In the genomic region with DNA sequence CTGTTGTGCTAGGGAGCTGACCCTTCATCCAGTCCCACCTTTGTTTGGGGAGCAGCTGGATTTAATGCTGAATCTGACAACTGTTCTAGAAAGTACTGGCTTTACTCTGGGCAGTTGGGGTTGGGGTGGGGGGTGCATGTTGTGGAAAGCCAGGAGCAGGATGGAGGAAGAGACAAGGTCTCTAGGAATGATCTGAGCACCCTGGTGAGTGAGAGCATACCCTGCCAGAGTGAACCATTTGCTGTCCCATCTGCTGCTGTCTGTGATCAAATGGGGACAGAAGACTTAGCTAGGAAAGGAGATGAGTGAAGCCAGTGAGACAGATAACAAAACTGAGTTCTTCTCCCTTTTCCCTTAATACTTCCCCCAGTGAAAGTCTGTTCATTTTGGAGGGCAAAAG, we compare ENCODE assay signal across 30 mouse cellular contexts. TPM values are rescaled to one million over a fixed set of nuclear protein-coding genes. Genes with fewer than 3 reads are reported as not detected.
DNase-seq lines count a peak whose midpoint lies in the region; ATAC-seq and TF ChIP-seq lines count a peak whose summit lies in the region.
"Had no signal": no experiment of that assay in that cellular context is flagged by ENCODE, and none has a peak within 500 bp of the region (broad histone marks: within the 10 kb centered on the region; RNA-seq: fewer than 3 reads in every experiment).

No protein-coding gene starts in this region.

- no peaks in the 10 kb centered on the region for H3K36me3 ChIP-seq in midbrain, postnatal 0 days (ENCODE audit: insufficient read depth, low read length)
- no peaks in the 10 kb centered on the region for H3K36me3 ChIP-seq in midbrain, embryonic 14.5 days (ENCODE audit: control insufficient read depth, insufficient read depth, low read length)
- no peaks in the 10 kb centered on the region for H3K36me3 ChIP-seq in intestine, postnatal 0 days (ENCODE audit: control insufficient read depth, insufficient read depth)
- H3K36me3 ChIP-seq: embryonic facial prominence, embryonic 10.5 days; embryonic facial prominence, embryonic 15.5 days; forebrain, embryonic 12.5 days; heart, embryonic 13.5 days; limb, embryonic 13.5 days; lung, embryonic 15.5 days; neural tube, embryonic 13.5 days had no signal

- no peaks in the 10 kb centered on the region for H3K4me1 ChIP-seq in midbrain, postnatal 0 days (ENCODE audit: insufficient read depth, low read length)
- no peaks in the 10 kb centered on the region for H3K4me1 ChIP-seq in midbrain, embryonic 14.5 days (ENCODE audit: control insufficient read depth, insufficient read depth, low read length)
- H3K4me1 ChIP-seq in intestine, postnatal 0 days (replicated peaks; ENCODE audit: control insufficient read depth, insufficient read depth, low read length) = no peaks in the 10 kb centered on the region
- H3K4me1 ChIP-seq: embryonic facial prominence, embryonic 10.5 days; embryonic facial prominence, embryonic 15.5 days; forebrain, embryonic 12.5 days; limb, embryonic 13.5 days had no signal

- H3K9ac ChIP-seq in midbrain, postnatal 0 days (replicated peaks; ENCODE audit: low read length, poor library complexity, severe bottlenecking) = no peak overlapping the region
- no peak overlapping the region for H3K9ac ChIP-seq in midbrain, embryonic 14.5 days (replicated peaks; ENCODE audit: low read length)
- no peak overlapping the region for H3K9ac ChIP-seq in intestine, postnatal 0 days (ENCODE audit: low read depth, low read length)
- H3K9ac ChIP-seq: embryonic facial prominence, embryonic 15.5 days; forebrain, embryonic 12.5 days; heart, embryonic 13.5 days; limb, embryonic 13.5 days; lung, embryonic 15.5 days; neural tube, embryonic 13.5 days had no signal

- no peaks in the 10 kb centered on the region for H3K9me3 ChIP-seq in midbrain, postnatal 0 days (ENCODE audit: low read length)
- H3K9me3 ChIP-seq in midbrain, embryonic 14.5 days (ENCODE audit: control insufficient read depth, low read length) = no peaks in the 10 kb centered on the region
- no peaks in the 10 kb centered on the region for H3K9me3 ChIP-seq in intestine, postnatal 0 days (ENCODE audit: control insufficient read depth)
- H3K9me3 ChIP-seq: embryonic facial prominence, embryonic 10.5 days; embryonic facial prominence, embryonic 15.5 days; forebrain, embryonic 12.5 days; heart, embryonic 13.5 days; limb, embryonic 13.5 days; lung, embryonic 15.5 days; neural tube, embryonic 13.5 days had no signal

- no peak overlapping the region for H3K27ac ChIP-seq in midbrain, postnatal 0 days (ENCODE audit: low read depth, low read length)
- no peak overlapping the region for H3K27ac ChIP-seq in midbrain, embryonic 14.5 days (replicated peaks; ENCODE audit: low read depth, low read length)
- H3K27ac ChIP-seq in intestine, postnatal 0 days (ENCODE audit: low read depth, low read length) = no peak overlapping the region
- H3K27ac ChIP-seq: embryonic facial prominence, embryonic 10.5 days; embryonic facial prominence, embryonic 15.5 days; forebrain, embryonic 12.5 days; heart, embryonic 13.5 days; left cerebral cortex, adult 2 months; limb, embryonic 13.5 days; lung, embryonic 15.5 days; neural tube, embryonic 13.5 days had no signal

- peaks cover 8% of the 10 kb centered on the region; the same call in 1 of the 2 replicates for H3K27me3 ChIP-seq in midbrain, postnatal 0 days (ENCODE audit: insufficient read depth, low read length)
- H3K27me3 ChIP-seq in midbrain, embryonic 14.5 days (ENCODE audit: control insufficient read depth, insufficient read depth, low read length) = no peaks in the 10 kb centered on the region
- peaks cover 6% of the 10 kb centered on the region; the same call in 1 of the 2 replicates for H3K27me3 ChIP-seq in intestine, postnatal 0 days (replicated peaks; ENCODE audit: control insufficient read depth, insufficient read depth, low read length)
- H3K27me3 ChIP-seq: CH12.LX had no signal

- H3K4me2 ChIP-seq in midbrain, postnatal 0 days (ENCODE audit: low read depth, low read length, poor library complexity, severe bottlenecking) = no peak overlapping the region
- no peak overlapping the region for H3K4me2 ChIP-seq in midbrain, embryonic 14.5 days (ENCODE audit: low read length)
- no peak overlapping the region for H3K4me2 ChIP-seq in intestine, postnatal 0 days (replicated peaks; ENCODE audit: low read depth)
- H3K4me2 ChIP-seq: embryonic facial prominence, embryonic 15.5 days; forebrain, embryonic 12.5 days; heart, embryonic 13.5 days; limb, embryonic 13.5 days; liver, embryonic 11.5 days; lung, embryonic 15.5 days; midbrain, embryonic 11.5 days; neural tube, embryonic 13.5 days had no signal

- ATAC-seq in cerebellum, adult (ENCODE audit: insufficient number of reproducible peaks, low FRiP score, low TSS enrichment) = peak; percentile 84
- ATAC-seq in midbrain, postnatal 0 days (ENCODE audit: low FRiP score) = no peak
- no peak for ATAC-seq in midbrain, embryonic 14.5 days (ENCODE audit: low FRiP score, low TSS enrichment)
- no peak for ATAC-seq in intestine, postnatal 0 days
- ATAC-seq: intestine, embryonic 16.5 days had no signal

- no peak for TF ChIP-seq CTCF in midbrain, postnatal 0 days (IDR thresholded peaks at IDR 0.05)
- no peak for TF ChIP-seq CTCF in intestine, postnatal 0 days (IDR thresholded peaks at IDR 0.05; ENCODE audit: low read depth)

- no peak overlapping the region for H3K4me3 ChIP-seq in midbrain, postnatal 0 days (ENCODE audit: low read depth, low read length)
- H3K4me3 ChIP-seq in midbrain, embryonic 14.5 days (replicated peaks; ENCODE audit: low read depth, low read length) = no peak overlapping the region
- H3K4me3 ChIP-seq in intestine, postnatal 0 days (ENCODE audit: low read depth, low read length) = no peak overlapping the region
- H3K4me3 ChIP-seq: embryonic facial prominence, embryonic 10.5 days; embryonic facial prominence, embryonic 15.5 days; forebrain, embryonic 12.5 days; heart, embryonic 13.5 days; left cerebral cortex, adult 2 months; limb, embryonic 13.5 days; lung, embryonic 15.5 days; neural tube, embryonic 13.5 days had no signal

- DNase-seq in cerebellum, postnatal 4 days (ENCODE audit: low spot score in 2 of 2) = no peak
- DNase-seq in midbrain, postnatal 0 days (ENCODE audit: low spot score) = peak; percentile 47
- DNase-seq in midbrain, embryonic 14.5 days = no peak
- DNase-seq in cerebellum, postnatal 14 days = peak; percentile 73 to 82
- no peak for DNase-seq in embryo, embryonic 9.5 days (ENCODE audit: extremely low spot score)
- DNase-seq: adrenal gland, adult 8-10 months; gastrocnemius, postnatal 10 days; heart, postnatal 10 days; kidney, adult 9 months; kidney, postnatal 10 days; layer of hippocampus, adult 9-11 months; lung, postnatal 36 days; retina, postnatal 1 day; right cerebral cortex, postnatal 14 days had no signal

RNA-seq across cellular contexts. Expression of gene Rai2, which starts 13.2 kb away (rescaled TPM):
- 6.6 and 8.8 TPM in 2 replicates for total RNA-seq in midbrain, postnatal 0 days (2014; rRNA removed)
- polyA plus RNA-seq in midbrain, postnatal 0 days (2015; fragmentation: Nextera tagmentation; extraction: Ambion mirVana) = 7.8 and 9.5 TPM in 2 replicates
- polyA plus RNA-seq in midbrain, embryonic 14.5 days (2014; fragmentation: Nextera tagmentation; extraction: Ambion mirVana) = 15.8 and 16.6 TPM in 2 replicates
- 4.4 and 5.0 TPM in 2 replicates for polyA plus RNA-seq in intestine, postnatal 0 days (2015; fragmentation: Nextera tagmentation; extraction: Ambion mirVana)
- total RNA-seq: CH12.LX; ES-E14; megakaryocyte, adult 5-6 weeks had no signal

Comparison
In these comparisons a context has a peak if more than half of its experiments do, and no peak if none do; other contexts are left out.
1. DNase-seq: peak in midbrain, postnatal 0 days (single experiment) and cerebellum, postnatal 14 days (2 of 2); none in cerebellum, postnatal 4 days (0 of 2), midbrain, embryonic 14.5 days (single experiment) and embryo, embryonic 9.5 days (single experiment).